Mouse (Mus musculus) CH12.LX (cell line): ENCODE data around the gene Olfr571. TPM values are rescaled to one million over a fixed set of nuclear protein-coding genes. Genes with fewer than 3 reads are reported as not detected.

Experiments
- DNase-seq: peaks from one replicate; pipeline ENCODE4 v3.0.0-alpha.2; 2013; ENCODE audit errors: extremely low read depth
- H3K27ac ChIP-seq: 2 replicates; pipeline ENCODE4 v1.5.1; 2012; ENCODE audit warnings: low read depth, mild to moderate bottlenecking, control low read depth, moderate library complexity; ENCODE audit not compliant: insufficient read depth
- H3K27me3 ChIP-seq: replicated peaks from 2 replicates; pipeline ENCODE3; 2012; ENCODE audit warnings: inconsistent platforms
- H3K36me3 ChIP-seq, 2 experiments: replicated peaks in 1 of 2; 2 replicates each; pipeline versions ENCODE3 to v1.6.1; 2012; ENCODE audit warnings: inconsistent platforms in 1 of 2, low read length in 1 of 2, mild to moderate bottlenecking in 1 of 2, mixed read lengths in 1 of 2, moderate library complexity in 1 of 2; ENCODE audit not compliant: control insufficient read depth in 1 of 2, insufficient read depth in 1 of 2
- H3K4me1 ChIP-seq, 2 experiments: 2 replicates each; pipeline ENCODE4 v1.6.1; 2012; ENCODE audit warnings: inconsistent platforms in 1 of 2, moderate library complexity in 1 of 2; ENCODE audit not compliant: insufficient read depth in 2 of 2, control insufficient read depth in 1 of 2
- H3K4me2 ChIP-seq: 2 replicates; pipeline ENCODE4 v1.6.1; 2012; ENCODE audit warnings: low read depth, mild to moderate bottlenecking, control low read depth; ENCODE audit not compliant: poor library complexity, insufficient read depth, severe bottlenecking
- H3K4me3 ChIP-seq, 3 experiments: fragments of 150-350 bp in 1 of 3; sonication (generic) in 1 of 3; replicated peaks in 1 of 3; 2 replicates each; pipeline versions ENCODE3 to v1.5.1; 2011 to 2012; ENCODE audit warnings: low read depth in 2 of 3, low read length in 2 of 3, mild to moderate bottlenecking in 2 of 3, moderate library complexity in 2 of 3, control low read depth in 1 of 3, improper control_type of control experiment in 1 of 3, inconsistent platforms in 1 of 3, mixed read lengths in 1 of 3; ENCODE audit not compliant: poor library complexity in 1 of 3
- H3K79me2 ChIP-seq: replicated peaks from 2 replicates; pipeline ENCODE4 v1.6.1; 2012; ENCODE audit warnings: mild to moderate bottlenecking, moderate library complexity; ENCODE audit not compliant: control insufficient read depth, poor library complexity, insufficient read depth, severe bottlenecking; ENCODE audit errors: extremely low read depth
- H3K9ac ChIP-seq: 2 replicates; pipeline ENCODE4 v1.6.1; 2012; ENCODE audit warnings: low read depth, mild to moderate bottlenecking, control low read depth, moderate library complexity; ENCODE audit not compliant: insufficient read depth
- H3K9me3 ChIP-seq: replicated peaks from 2 replicates; pipeline ENCODE3; 2012; ENCODE audit warnings: low read length, inconsistent platforms, mixed read lengths
- CHD1 ChIP-seq: IDR thresholded peaks from 2 replicates; pipeline ENCODE4 v1.6.1; 2012; ENCODE audit warnings: low read depth, low read length, improper control_type of control experiment, inconsistent platforms
- CHD2 ChIP-seq: IDR thresholded peaks from 2 replicates; pipeline ENCODE4 v1.6.1; 2011; ENCODE audit warnings: low read length, improper control_type of control experiment
- CTCF ChIP-seq, 2 experiments: IDR thresholded peaks in 1 of 2; conservative IDR thresholded peaks in 1 of 2; 2 replicates each; pipeline ENCODE4 v1.5.1; 2011 to 2012; ENCODE audit warnings: low read depth in 2 of 2, low read length in 2 of 2, improper control_type of control experiment in 1 of 2, inconsistent platforms in 1 of 2, mild to moderate bottlenecking in 1 of 2, moderate library complexity in 1 of 2
- E2F4 ChIP-seq: IDR thresholded peaks from 2 replicates; pipeline ENCODE4 v1.6.1; 2011; ENCODE audit warnings: low read depth, low read length, improper control_type of control experiment; ENCODE audit not compliant: insufficient replicate concordance
- ELF1 ChIP-seq: IDR thresholded peaks from 2 replicates; pipeline ENCODE4 v1.6.1; 2014; ENCODE audit warnings: low read depth, mild to moderate bottlenecking, inconsistent platforms, low read length, improper control_type of control experiment
- ETS1 ChIP-seq: conservative IDR thresholded peaks from 2 replicates; pipeline ENCODE4 v1.6.1; 2012; ENCODE audit warnings: low read depth, mild to moderate bottlenecking, inconsistent platforms, low read length, improper control_type of control experiment, moderate library complexity
- HCFC1 ChIP-seq: IDR thresholded peaks from 2 replicates; pipeline ENCODE4 v1.6.1; 2012; ENCODE audit warnings: low read depth, mild to moderate bottlenecking, inconsistent platforms, low read length, improper control_type of control experiment
- IRF4 ChIP-seq: IDR thresholded peaks from 2 replicates; pipeline ENCODE4 v1.6.1; 2014; ENCODE audit warnings: low read depth, mild to moderate bottlenecking, inconsistent platforms, low read length, improper control_type of control experiment
- JUND ChIP-seq: conservative IDR thresholded peaks from 2 replicates; pipeline ENCODE4 v1.6.1; 2011; ENCODE audit warnings: low read depth, low read length, improper control_type of control experiment
- KAT2A ChIP-seq: IDR thresholded peaks from 2 replicates; pipeline ENCODE4 v1.6.1; 2012; ENCODE audit warnings: low read length, improper control_type of control experiment, inconsistent platforms; ENCODE audit not compliant: insufficient replicate concordance
- MXI1 ChIP-seq: IDR thresholded peaks from 2 replicates; pipeline ENCODE4 v1.6.1; 2011; ENCODE audit warnings: mild to moderate bottlenecking, low read depth, low read length, improper control_type of control experiment
- PAX5 ChIP-seq: IDR thresholded peaks from 2 replicates; pipeline ENCODE4 v1.6.1; 2012; ENCODE audit warnings: low read length, inconsistent platforms, mixed read lengths
- POLR2AphosphoS2 ChIP-seq: IDR thresholded peaks from 2 replicates; pipeline ENCODE4 v1.6.1; 2011; ENCODE audit warnings: low read depth, low read length, improper control_type of control experiment
- RAD21 ChIP-seq: IDR thresholded peaks from 2 replicates; pipeline ENCODE4 v1.6.1; 2011; ENCODE audit warnings: low read depth, mild to moderate bottlenecking, low read length, improper control_type of control experiment, moderate library complexity
- RCOR1 ChIP-seq: conservative IDR thresholded peaks from 2 replicates; pipeline ENCODE4 v1.6.1; 2012; ENCODE audit warnings: low read depth, mild to moderate bottlenecking, inconsistent platforms, low read length, improper control_type of control experiment
- SMC3 ChIP-seq: IDR thresholded peaks from 2 replicates; pipeline ENCODE4 v1.6.1; 2011; ENCODE audit warnings: low read depth, low read length, improper control_type of control experiment
- UBTF ChIP-seq: IDR thresholded peaks from 2 replicates; pipeline ENCODE4 v1.6.1; 2012; ENCODE audit warnings: low read depth, mild to moderate bottlenecking, inconsistent platforms, low read length, improper control_type of control experiment, moderate library complexity
- ZC3H11A ChIP-seq: IDR thresholded peaks from 2 replicates; pipeline ENCODE4 v1.6.1; 2012; ENCODE audit warnings: low read depth, mild to moderate bottlenecking, inconsistent platforms, low read length, improper control_type of control experiment
- ZKSCAN1 ChIP-seq: IDR thresholded peaks from 2 replicates; pipeline ENCODE4 v1.6.1; 2012; ENCODE audit warnings: low read depth, inconsistent platforms, low read length, improper control_type of control experiment, borderline replicate concordance
- ZMIZ1 ChIP-seq: IDR thresholded peaks from 2 replicates; pipeline ENCODE4 v1.6.1; 2012; ENCODE audit warnings: low read depth, mild to moderate bottlenecking, inconsistent platforms, low read length, improper control_type of control experiment
- ZNF384 ChIP-seq: IDR thresholded peaks from 2 replicates; pipeline ENCODE4 v1.6.1; 2012; ENCODE audit warnings: low read depth, low read length, improper control_type of control experiment, inconsistent platforms
- dilution Hi-C: fragments of 300-500 bp; cut with MboI; formaldehyde crosslinking; loops from 2 replicates; pipeline ENCODE4 v1.14.3; 2020; ENCODE audit warnings: low sequenced_read_pairs; ENCODE audit not compliant: extremely low pct_unique_long_range_greater_than_20kb, extremely low pct_ligation_motif_present
- in situ Hi-C: fragments of 300-500 bp; cut with MboI; formaldehyde crosslinking; loops from 3 replicates; pipeline ENCODE4 v1.14.3; 2019; ENCODE audit warnings: low sequenced_read_pairs, low pct_ligation_motif_present, low pct_unique_long_range_greater_than_20kb, mixed read lengths
- polyA plus RNA-seq: library from polyadenylated mRNA; unstranded; fragments of >175 nt; gene quantifications from 2 replicates; pipeline ENCODE4 v1.2.1, GENCODE M21; 2012; ENCODE audit warnings: low read depth; ENCODE audit not compliant: insufficient read length
- total RNA-seq, 2 experiments: library from RNA; depleted of rRNA; stranded (reverse); fragments of 300-350 nt in 1 of 2; fragments of >200 nt in 1 of 2; gene quantifications; 2 replicates each; pipeline ENCODE4 v1.2.3; 2012 to 2014

The Olfr571 gene
- total and polyA plus RNA-seq, 3 experiments, result not detected

- dilution Hi-C loops, result no loop called here
Measured at GRCm38 (mm10) chr7:102943417-102943816, 26.1 kb upstream of the Olfr571 start.

GRCm38 (mm10) chr7:102942475-102942874 lies 25.1 kb upstream of the Olfr571 start, which contains the start of gene Olfr573-ps1:
Gene Olfr573-ps1 (minus strand): TSS chr7:102942575.
- H3K79me2 ChIP-seq, result no peaks in the 10 kb centered on the region
- H3K27ac ChIP-seq, result no peak within 1 kb of the TSS
- H3K4me2 ChIP-seq, result no peak within 1 kb of the TSS
- no peak for TF ChIP-seq ZKSCAN1
- TF ChIP-seq ZC3H11A, result no peak
- no peak for TF ChIP-seq ZNF384
- no peak for TF ChIP-seq IRF4
- TF ChIP-seq SMC3, result no peak
- no peak for TF ChIP-seq RCOR1
- no peak for TF ChIP-seq RAD21
- no peaks in the 10 kb centered on the region for H3K4me1 ChIP-seq
- H3K27me3 ChIP-seq, result no peaks in the 10 kb centered on the region
- no peak for DNase-seq
- no peaks in the 10 kb centered on the region for H3K9me3 ChIP-seq
- in situ Hi-C loops (no loop called here), dilution Hi-C loops (no loop called here)
- no peak within 1 kb of the TSS for H3K4me3 ChIP-seq
- no peaks in the 10 kb centered on the region for H3K36me3 ChIP-seq
- no peak within 1 kb of the TSS for H3K9ac ChIP-seq

More at GRCm38 (mm10) chr7:102943417-102943816, 26.1 kb upstream of the Olfr571 start:
- no peaks in the 10 kb centered on the region for H3K36me3 ChIP-seq
- TF ChIP-seq PAX5, result no peak
- TF ChIP-seq, all 38 proteins: peak for 0
- no peak overlapping the region for H3K9ac ChIP-seq
- H3K4me3 ChIP-seq, result no peak overlapping the region
- no peak for DNase-seq
- no peak overlapping the region for H3K4me2 ChIP-seq
- H3K27ac ChIP-seq, result no peak overlapping the region
- no peaks in the 10 kb centered on the region for H3K79me2 ChIP-seq
- no peaks in the 10 kb centered on the region for H3K27me3 ChIP-seq
- in situ Hi-C loops, result no loop called here
- no peaks in the 10 kb centered on the region for H3K4me1 ChIP-seq
- no peaks in the 10 kb centered on the region for H3K9me3 ChIP-seq

- no peak for DNase-seq
- Histone ChIP-seq H3K4me3 (no peak overlapping the region), H3K27ac (no peak overlapping the region), H3K4me1 (no peaks in the 10 kb centered on the region)
- TF ChIP-seq ELF1, result no peak
- no peak for TF ChIP-seq KAT2A
- no peak for TF ChIP-seq CHD2
- no peak for TF ChIP-seq CHD1
- no peak for TF ChIP-seq CTCF (conservative IDR thresholded peaks at IDR 0.05 in 1 of 2, IDR thresholded peaks at IDR 0.05 in 1 of 2; ENCODE audit: low read depth in 2 of 2, low read length in 2 of 2)
- no peak for TF ChIP-seq RCOR1
- no peak for TF ChIP-seq ETS1
- no peak for TF ChIP-seq UBTF
- no peak for TF ChIP-seq MXI1
- no peak for TF ChIP-seq PAX5
- no peak for TF ChIP-seq ZNF384
- TF ChIP-seq ZKSCAN1, result no peak
- no peak for TF ChIP-seq HCFC1
- no peak for TF ChIP-seq ZMIZ1
- TF ChIP-seq POLR2AphosphoS2, result no peak
- TF ChIP-seq JUND, result no peak
- TF ChIP-seq E2F4, result no peak
- TF ChIP-seq, all 38 proteins: peak for 0
- Histone ChIP-seq H3K9ac (no peak overlapping the region), H3K9me3 (no peaks in the 10 kb centered on the region), H3K79me2 (no peaks in the 10 kb centered on the region), H3K4me2 (no peak overlapping the region), H3K36me3 (no peaks in the 10 kb centered on the region), H3K27me3 (no peaks in the 10 kb centered on the region)
- dilution Hi-C loops, result no loop called here
- in situ Hi-C loops, result no loop called here
Measured at GRCm38 (mm10) chr7:102927105-102927504, 9.8 kb upstream of the Olfr571 start.
